Mouse (Mus musculus) left cerebral cortex, adult 2 months (tissue): ENCODE results near the gene Epb41l1. TPM values are rescaled to one million over a fixed set of nuclear protein-coding genes. Genes with fewer than 3 reads are reported as not detected.
A peak's percentile ranks its signal among the peaks of the same experiment; 100 is the strongest.

Experiments
- DNase-seq, 2 experiments: peaks; one replicate each; pipeline ENCODE4 v3.0.0; 2021 to 2022; ENCODE audit warnings: low spot score in 2 of 2, mixed read lengths in 1 of 2; ENCODE audit errors: extremely low spot score in 1 of 2
- H3K27ac ChIP-seq: fragments of 200-600 bp; 2 replicates; pipeline ENCODE4 v1.8.1; 2022
- H3K4me3 ChIP-seq: fragments of 200-600 bp; 2 replicates; pipeline ENCODE4 v1.8.1; 2022
- CTCF ChIP-seq: fragments of 200-600 bp; IDR thresholded peaks from 2 replicates; pipeline ENCODE4 v1.8.1; 2022; ENCODE audit warnings: antibody characterized with exemption, mild to moderate bottlenecking, moderate library complexity
- intact Hi-C: fragments of 180-260 bp; cut with DNase I; formaldehyde crosslinking; loops from one replicate; pipeline ENCODE4 v1.15.1; 2025
- total RNA-seq, 2 experiments: library from RNA; stranded (reverse); gene quantifications; 2 replicates each; pipeline ENCODE4 v1.2.3; 2021

Gene Epb41l1
- total RNA-seq, 2 experiments from 2014 or later, result 376 to 385 TPM

- no peak for TF ChIP-seq CTCF
- intact Hi-C loops, result no loop called here
- H3K4me3 ChIP-seq, result no peak overlapping the region
- DNase-seq, result no peak
- H3K27ac ChIP-seq, result 0 out of 2 replicates have a peak overlapping the region, but pooled peaks have one; percentile 8
Observed at GRCm38 (mm10) chr2:156451225-156452148, 30.8 kb downstream of the Epb41l1 start.

DNA sequence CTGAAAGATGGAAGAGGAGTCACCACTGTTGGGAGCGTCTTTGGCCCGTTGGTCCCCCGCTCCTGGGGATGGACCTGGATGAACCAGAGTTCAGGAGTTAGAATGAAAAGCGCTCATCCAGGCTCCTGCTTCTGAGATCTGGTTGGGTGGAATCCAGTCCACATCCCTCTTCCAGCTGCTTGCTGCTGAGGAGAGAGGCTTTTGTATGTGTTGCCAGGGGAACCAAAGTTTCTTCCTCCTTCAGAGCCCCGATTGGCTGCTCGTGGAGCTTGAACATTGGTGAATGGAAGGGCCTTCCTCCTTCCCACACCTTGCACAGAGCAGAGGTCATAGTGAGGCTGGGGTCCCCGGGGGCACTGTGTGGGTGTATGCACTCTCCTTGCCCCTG lies 31.4 kb downstream of the Epb41l1 start:
- no peak for DNase-seq
- intact Hi-C loops, result no loop called here

DNA sequence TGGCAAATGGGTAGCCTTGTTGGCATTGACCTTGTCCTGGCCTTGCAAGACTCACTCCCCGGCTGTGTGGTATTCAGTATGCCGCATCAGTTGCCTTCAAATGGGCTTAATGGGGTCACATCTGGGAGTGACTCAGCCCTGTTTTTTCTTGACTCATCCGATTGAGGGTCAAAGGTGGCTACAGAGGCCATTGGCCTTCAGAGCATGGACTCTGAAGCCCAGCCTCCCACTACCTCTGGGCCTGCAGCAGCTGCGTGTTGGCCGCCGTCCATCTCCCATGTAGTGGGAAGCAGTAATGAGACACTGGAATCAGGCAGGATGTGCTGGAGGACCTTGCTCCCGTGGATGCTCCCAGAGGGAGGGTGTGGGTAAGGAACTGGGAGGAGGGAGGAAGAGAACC lies 33.1 kb downstream of the Epb41l1 start:
- Histone ChIP-seq H3K4me3 (no peak overlapping the region), H3K27ac (no peak overlapping the region)
- no peak for DNase-seq
- no peak for TF ChIP-seq CTCF
- intact Hi-C loops, result no loop called here

More for the DNA sequence above, 31.4 kb downstream of the Epb41l1 start:
- no peak overlapping the region for H3K4me3 ChIP-seq
- 0 out of 2 replicates have a peak overlapping the region, but pooled peaks have one; percentile 5 for H3K27ac ChIP-seq
- no peak for TF ChIP-seq CTCF

DNA sequence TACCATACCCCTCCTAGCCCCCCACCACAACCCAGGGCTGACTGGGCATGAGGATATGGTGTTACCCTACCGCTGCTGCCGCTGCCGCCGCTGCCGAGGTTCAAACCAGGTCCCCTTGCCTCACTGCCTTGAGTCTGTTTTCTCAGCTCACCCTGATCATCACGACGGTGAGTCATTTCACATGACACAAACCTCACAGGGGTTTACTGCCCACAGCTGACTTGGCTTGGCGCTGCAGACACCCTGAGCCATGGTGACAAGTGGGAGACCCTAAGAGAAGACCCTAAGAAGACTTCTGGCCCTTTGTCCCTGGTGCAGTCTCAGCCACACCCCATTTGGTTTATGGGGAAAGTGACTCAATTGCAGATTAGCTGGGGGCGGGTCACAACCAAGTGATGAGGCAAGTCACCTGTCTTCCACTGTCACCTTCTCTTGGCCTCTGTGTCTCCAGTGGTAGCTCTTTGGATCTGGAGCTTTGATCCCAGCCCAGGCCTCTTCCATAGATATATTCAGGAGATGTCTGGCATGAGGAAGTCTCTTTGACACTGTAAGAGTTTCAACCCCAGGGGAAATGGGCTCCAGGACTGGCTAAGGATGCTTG lies 34.9 kb downstream of the Epb41l1 start:
- TF ChIP-seq CTCF, result no peak
- intact Hi-C loops, result no loop called here
- Histone ChIP-seq H3K27ac (no peak overlapping the region), H3K4me3 (no peak overlapping the region)
- DNase-seq, result no peak

GRCm38 (mm10) chr2:156456386-156457342 lies 36.0 kb downstream of the Epb41l1 start:
- DNase-seq, result no peak
- no peak overlapping the region for H3K4me3 ChIP-seq
- H3K27ac ChIP-seq, result no peak overlapping the region
- TF ChIP-seq CTCF, result no peak
- intact Hi-C loops, result no loop called here

GRCm38 (mm10) chr2:156457343-156457717 lies 36.6 kb downstream of the Epb41l1 start:
- DNase-seq, result no peak
- Histone ChIP-seq H3K4me3 (no peak overlapping the region), H3K27ac (no peak overlapping the region)
- intact Hi-C loops, result no loop called here
- no peak for TF ChIP-seq CTCF

DNA sequence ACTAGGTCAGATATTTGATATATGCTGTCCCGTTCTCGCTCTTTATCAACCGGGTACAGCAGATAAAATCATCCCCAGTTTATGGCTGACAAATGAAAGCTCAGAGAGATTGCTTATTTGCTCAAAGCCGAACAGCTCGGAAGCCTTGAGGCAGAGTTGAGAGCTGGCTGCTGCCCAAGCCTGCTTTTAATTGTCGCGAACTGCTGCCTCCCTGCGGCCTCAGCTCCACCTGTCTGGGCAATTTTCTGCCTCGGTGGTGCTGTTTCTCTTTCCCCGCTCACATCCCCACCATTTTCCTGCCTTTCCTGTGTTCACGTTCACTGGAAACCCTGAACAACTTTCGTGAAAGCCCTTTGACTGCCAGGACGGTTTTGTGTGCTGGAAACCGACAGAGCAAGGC lies 39.8 kb downstream of the Epb41l1 start:
- TF ChIP-seq CTCF, result peak; percentile 58
- peak in 1 of 2 experiments; percentile 61 for DNase-seq
- intact Hi-C loops, result loop anchor here (5.0 kb wide), 1 partner anchor 148 kb away; the partner anchor contains the start of genes Cnbd2 and Scand1
- Histone ChIP-seq H3K4me3 (no peak overlapping the region), H3K27ac (peak overlapping the region; percentile 21; the same call in 1 of the 2 replicates)

- no peak for DNase-seq
- TF ChIP-seq CTCF, result no peak
- no peak overlapping the region for H3K4me3 ChIP-seq
- no peak overlapping the region for H3K27ac ChIP-seq
- intact Hi-C loops, result loop anchor here (5.0 kb wide), 1 partner anchor 150 kb away; the partner anchor contains the start of genes Cnbd2 and Scand1
Observed at GRCm38 (mm10) chr2:156462154-156463029, 41.7 kb downstream of the Epb41l1 start.

DNA sequence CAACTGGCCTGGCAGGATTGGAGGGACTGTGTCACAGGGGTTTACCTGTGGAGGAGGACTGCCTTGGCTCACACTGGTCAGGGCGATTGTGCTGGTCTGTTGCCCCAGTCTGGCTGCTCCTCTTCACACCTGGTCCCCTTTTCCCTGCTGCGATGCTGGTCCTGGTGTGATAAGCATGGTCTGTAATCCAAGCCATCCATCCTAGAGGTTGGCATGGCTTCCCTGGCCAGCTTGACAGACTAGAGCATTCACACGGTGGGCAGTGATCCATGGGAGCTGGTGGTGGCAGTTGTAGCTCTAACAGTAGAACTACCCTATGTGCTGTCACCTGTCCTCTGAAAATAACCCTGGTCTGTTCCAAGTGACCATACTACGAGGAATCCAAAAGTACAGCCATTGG lies 43.7 kb downstream of the Epb41l1 start:
- no peak for TF ChIP-seq CTCF
- intact Hi-C loops, result loop anchor here (5.0 kb wide), 1 partner anchor 152 kb away; the partner anchor contains the start of genes Cnbd2 and Scand1
- no peak overlapping the region for H3K4me3 ChIP-seq
- H3K27ac ChIP-seq, result no peak overlapping the region
- DNase-seq, result no peak

DNA sequence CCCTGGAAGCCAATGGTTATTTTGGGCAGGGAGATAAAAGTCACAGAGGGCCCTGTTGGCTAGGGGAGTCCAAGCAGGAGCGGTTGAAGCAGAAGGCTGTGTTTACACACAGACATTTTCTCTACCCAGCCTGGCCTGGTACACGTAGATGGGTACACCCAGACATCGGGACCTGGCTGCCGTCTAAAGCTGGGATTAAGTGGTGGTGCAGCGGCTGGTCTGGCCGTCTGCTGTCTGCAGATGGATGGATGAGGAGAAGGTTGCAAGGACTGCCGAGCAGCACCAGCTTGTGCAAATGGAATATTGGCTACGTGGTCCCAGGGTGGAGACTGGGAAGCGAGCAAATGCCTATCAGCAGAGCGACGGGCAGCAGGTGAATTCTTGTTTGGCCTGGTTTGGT lies 46.8 kb downstream of the Epb41l1 start:
- Histone ChIP-seq H3K27ac (no peak overlapping the region), H3K4me3 (no peak overlapping the region)
- intact Hi-C loops, result no loop called here
- DNase-seq, result no peak
- no peak for TF ChIP-seq CTCF
